In genomic region chr6:88549137-88549814, GRCm38 (mm10) we compare ENCODE assay signal across 9 mouse cellular contexts. TPM values are rescaled to one million over a fixed set of nuclear protein-coding genes. Genes with fewer than 3 reads are reported as not detected.
DNase-seq lines count a peak whose midpoint lies in the region; ATAC-seq and TF ChIP-seq lines count a peak whose summit lies in the region.
"Had no signal": no experiment of that assay in that cellular context is flagged by ENCODE, and none has a peak within 500 bp of the region (broad histone marks: within the 10 kb centered on the region; RNA-seq: fewer than 3 reads in every experiment).

No protein-coding gene starts in this region.

- no peak for TF ChIP-seq POLR2A in thymus, adult 2 months (IDR thresholded peaks at IDR 0.05; ENCODE audit: control insufficient read depth, extremely low read depth, insufficient read depth, low read length, poor library complexity)
- TF ChIP-seq POLR2A in lung, adult 2 months (IDR thresholded peaks at IDR 0.05; ENCODE audit: borderline replicate concordance, extremely low read depth, low read depth, low read length) = no peak

- H3K9ac ChIP-seq in embryonic facial prominence, embryonic 14.5 days (ENCODE audit: low read depth, low read length) = no peak overlapping the region

- no peak overlapping the region for H3K4me3 ChIP-seq in thymus, adult 2 months (ENCODE audit: control insufficient read depth, insufficient read depth, low read length)
- no peak overlapping the region for H3K4me3 ChIP-seq in embryonic facial prominence, embryonic 14.5 days (ENCODE audit: low read depth, low read length)
- no peak overlapping the region for H3K4me3 ChIP-seq in lung, adult 2 months (replicated peaks; ENCODE audit: extremely low read depth, low read depth, low read length)
- H3K4me3 ChIP-seq: myocyte had no signal

- 7% methylated on average over 4 of the region's 4 CpGs for WGBS in thymus, adult 2 months
- 26% methylated on average over 4 of the region's 4 CpGs for WGBS in embryonic facial prominence, embryonic 14.5 days
- 25% methylated on average over 4 of the region's 4 CpGs for WGBS in lung, adult 2 months

- no peaks in the 10 kb centered on the region for H3K4me1 ChIP-seq in thymus, adult 2 months (replicated peaks; ENCODE audit: control insufficient read depth, insufficient read depth, low read length)
- H3K4me1 ChIP-seq in embryonic facial prominence, embryonic 14.5 days (ENCODE audit: control insufficient read depth, insufficient read depth, low read length) = no peaks in the 10 kb centered on the region
- H3K4me1 ChIP-seq in lung, adult 2 months (ENCODE audit: control insufficient read depth, insufficient read depth, low read length) = no peaks in the 10 kb centered on the region; the same call in 1 of the 2 replicates

- DNase-seq in adrenal gland, adult (ENCODE audit: inconsistent age in 2 of 2, low spot score in 1 of 2) = peak; percentile 42 to 84
- DNase-seq in adrenal gland, adult 8-10 months = no peak
- DNase-seq in thymus, adult 2 months = peak; percentile 47
- DNase-seq in thymus, adult 18-20 months = no peak
- DNase-seq in embryonic facial prominence, embryonic 14.5 days (ENCODE audit: low spot score) = peak; percentile 35
- DNase-seq in kidney, adult 8-10 months = peak; percentile 9 to 70
- DNase-seq in lung, adult 2 months = peak; percentile 66
- DNase-seq in spleen, adult 12 weeks (ENCODE audit: low spot score) = peak; percentile 55

- H3K27ac ChIP-seq in thymus, adult 2 months (ENCODE audit: control insufficient read depth, insufficient read depth, low read length) = no peak overlapping the region
- H3K27ac ChIP-seq in embryonic facial prominence, embryonic 14.5 days (replicated peaks; ENCODE audit: low read depth, low read length) = no peak overlapping the region

- no peak for TF ChIP-seq CTCF in thymus, adult 2 months (IDR thresholded peaks at IDR 0.05; ENCODE audit: borderline replicate concordance, control insufficient read depth, extremely low read depth, insufficient read depth, low read length, poor library complexity)
- no peak for TF ChIP-seq CTCF in lung, adult 2 months (IDR thresholded peaks at IDR 0.05; ENCODE audit: insufficient read depth, low read length)

- no peak overlapping the region for H3K4me2 ChIP-seq in embryonic facial prominence, embryonic 14.5 days (ENCODE audit: low read depth, low read length)

- H3K9me3 ChIP-seq in embryonic facial prominence, embryonic 14.5 days (ENCODE audit: control insufficient read depth, low read length) = no peaks in the 10 kb centered on the region

- no peak for ATAC-seq in embryonic facial prominence, embryonic 14.5 days (ENCODE audit: low read depth)

- H3K36me3 ChIP-seq in thymus, adult 2 months (ENCODE audit: control insufficient read depth, insufficient read depth, low read length) = no peaks in the 10 kb centered on the region
- no peaks in the 10 kb centered on the region for H3K36me3 ChIP-seq in embryonic facial prominence, embryonic 14.5 days (ENCODE audit: control insufficient read depth, insufficient read depth, low read length)

- H3K27me3 ChIP-seq in thymus, adult 2 months (ENCODE audit: control insufficient read depth, insufficient read depth, low read length) = no peaks in the 10 kb centered on the region; the same call in 1 of the 2 replicates
- H3K27me3 ChIP-seq in embryonic facial prominence, embryonic 14.5 days (replicated peaks; ENCODE audit: control insufficient read depth, insufficient read depth, low read length) = peaks cover 29% of the 10 kb centered on the region

RNA-seq across cellular contexts. Expression of gene Sec61a1, which starts 30.6 kb away (rescaled TPM):
- total RNA-seq in adrenal gland, adult 8-10 months (2022) = 100 to 1,000 TPM; 178 to 239 (median 230) TPM
- polyA plus RNA-seq in thymus, adult 2 months (2012; rRNA removed) = 287 and 301 TPM in 2 replicates
- polyA plus RNA-seq in embryonic facial prominence, embryonic 14.5 days (2014; fragmentation: Nextera tagmentation; extraction: Ambion mirVana) = 268 and 278 TPM in 2 replicates
- 188 and 195 TPM in 2 replicates for polyA plus RNA-seq in lung, adult 2 months (2012; rRNA removed)

Comparison
In these comparisons a context has a peak if more than half of its experiments do, and no peak if none do; other contexts are left out.
1. DNase-seq: peak in adrenal gland, adult (2 of 2), thymus, adult 2 months (single experiment), embryonic facial prominence, embryonic 14.5 days (single experiment), kidney, adult 8-10 months (2 of 2), lung, adult 2 months (single experiment) and spleen, adult 12 weeks (single experiment); none in adrenal gland, adult 8-10 months (single experiment) and thymus, adult 18-20 months (0 of 2).